Mouse (Mus musculus) liver, embryonic 12.5 days (tissue): ENCODE data around the gene Cygb. TPM values are rescaled to one million over a fixed set of nuclear protein-coding genes. Genes with fewer than 3 reads are reported as not detected.
"Not testable (repeated sequence)": the region's sequence is repeated elsewhere in the genome, so short reads cannot be mapped to it uniquely, and the experiment has no call there.

ENCODE experiments used
- ATAC-seq: fragments of 200-750 bp; cut with Nextera tagmentation; 2 replicates; pipeline ENCODE4 v1.8.0; 2017; ENCODE audit warnings: moderate number of reproducible peaks, mild to moderate bottlenecking, moderate library complexity
- H3K27ac ChIP-seq: fragments of 300-500 bp; sonication (generic); 2 replicates; pipeline ENCODE4 v1.5.1; 2016; ENCODE audit warnings: mild to moderate bottlenecking
- H3K27me3 ChIP-seq: fragments of 300-500 bp; sonication (generic); replicated peaks from 2 replicates; pipeline ENCODE4 v1.6.1; 2016; ENCODE audit warnings: mild to moderate bottlenecking, moderate library complexity
- H3K36me3 ChIP-seq: fragments of 300-500 bp; sonication (generic); 2 replicates; pipeline ENCODE4 v1.6.1; 2016; ENCODE audit warnings: mild to moderate bottlenecking, moderate library complexity
- H3K4me1 ChIP-seq: fragments of 300-500 bp; sonication (generic); 2 replicates; pipeline ENCODE4 v1.6.1; 2016
- H3K4me2 ChIP-seq: fragments of 300-500 bp; sonication (generic); 2 replicates; pipeline ENCODE4 v1.6.1; 2016; ENCODE audit warnings: mild to moderate bottlenecking, moderate library complexity
- H3K4me3 ChIP-seq: fragments of 300-500 bp; sonication (generic); 2 replicates; pipeline ENCODE4 v1.5.1; 2016; ENCODE audit warnings: mild to moderate bottlenecking, moderate library complexity
- H3K9ac ChIP-seq: fragments of 300-500 bp; sonication (generic); 2 replicates; pipeline ENCODE4 v1.6.1; 2016; ENCODE audit warnings: mild to moderate bottlenecking, moderate library complexity
- H3K9me3 ChIP-seq: fragments of 300-500 bp; sonication (generic); replicated peaks from 2 replicates; pipeline ENCODE4 v1.6.1; 2016; ENCODE audit warnings: mild to moderate bottlenecking, moderate library complexity
- WGBS: fragments of 180-500 bp; shearing (Covaris S2); methylation state at CpG from one replicate; pipeline ENCODE4 v1.1.7; 2016; ENCODE audit not compliant: insufficient replicate concordance; 5-methylcytosine and 5-hydroxymethylcytosine counted together
- polyA plus RNA-seq: library from polyadenylated mRNA; unstranded; fragments of >200 nt; fragmentation: Nextera tagmentation; extraction: Ambion mirVana; gene quantifications from 2 replicates; pipeline ENCODE4 v1.2.1, GENCODE M21; 2016

The Cygb gene
- polyA plus RNA-seq, 1 experiment from 2014 or later: 0.83 TPM

- peaks cover 100% of the 10 kb centered on the region for H3K4me1 ChIP-seq
- peak overlapping the region; percentile 65 for H3K9ac ChIP-seq
- H3K4me2 ChIP-seq: peak overlapping the region; percentile 88
Observed at GRCm38 (mm10) chr11:116616438-116617118, 37.5 kb downstream of the Cygb start.

GRCm38 (mm10) chr11:116615735-116616437, 38.2 kb downstream of the Cygb start:
- Histone ChIP-seq H3K4me3 (peak overlapping the region; percentile 54), H3K27me3 (no peaks in the 10 kb centered on the region), H3K9me3 (no peaks in the 10 kb centered on the region), H3K36me3 (no peaks in the 10 kb centered on the region), H3K9ac (peak overlapping the region; percentile 65), H3K27ac (peak overlapping the region; percentile 93), H3K4me2 (peak overlapping the region; percentile 88), H3K4me1 (peaks cover 95% of the 10 kb centered on the region)
- peak; percentile 75 for ATAC-seq
- whole genome bisulfite sequencing: 7% methylated on average over 15 of the region's 15 CpGs

More at GRCm38 (mm10) chr11:116616438-116617118, 37.5 kb downstream of the Cygb start:
- Histone ChIP-seq H3K27ac (peak overlapping the region; percentile 93), H3K36me3 (no peaks in the 10 kb centered on the region), H3K4me3 (peak overlapping the region; percentile 54), H3K9me3 (no peaks in the 10 kb centered on the region), H3K27me3 (no peaks in the 10 kb centered on the region)
- 40% methylated on average over 10 of the region's 10 CpGs for WGBS
- ATAC-seq: no peak

GRCm38 (mm10) chr11:116613234-116613633, 40.9 kb downstream of the Cygb start:
- ATAC-seq: no peak
- WGBS: 90% methylated on average over 6 of the region's 6 CpGs
- peak overlapping the region; percentile 31 for H3K9ac ChIP-seq
- H3K9me3 ChIP-seq: no peaks in the 10 kb centered on the region
- H3K4me2 ChIP-seq: peak overlapping the region; percentile 30; the same call in 1 of the 2 replicates
- peak overlapping the region; percentile 70 for H3K27ac ChIP-seq
- H3K36me3 ChIP-seq: peaks cover 22% of the 10 kb centered on the region
- H3K27me3 ChIP-seq: no peaks in the 10 kb centered on the region
- H3K4me3 ChIP-seq: no peak overlapping the region
- peaks cover 87% of the 10 kb centered on the region for H3K4me1 ChIP-seq

- Histone ChIP-seq H3K4me1 (peaks cover 80% of the 10 kb centered on the region), H3K4me2 (peak overlapping the region; percentile 30; the same call in 1 of the 2 replicates), H3K36me3 (peaks cover 29% of the 10 kb centered on the region), H3K27me3 (no peaks in the 10 kb centered on the region), H3K27ac (peak overlapping the region; percentile 70), H3K9ac (peak overlapping the region; percentile 31), H3K4me3 (no peak overlapping the region), H3K9me3 (no peaks in the 10 kb centered on the region)
- WGBS: 84% methylated on average over 1 of the region's 1 CpGs
- ATAC-seq: peak; percentile 60
Observed at GRCm38 (mm10) chr11:116612554-116612953, 41.6 kb downstream of the Cygb start.

- Histone ChIP-seq H3K9ac (no peak overlapping the region), H3K27me3 (no peaks in the 10 kb centered on the region), H3K4me3 (no peak overlapping the region), H3K9me3 (no peaks in the 10 kb centered on the region), H3K36me3 (peaks cover 35% of the 10 kb centered on the region), H3K27ac (peak overlapping the region; percentile 43; the same call in 1 of the 2 replicates), H3K4me2 (no peak overlapping the region), H3K4me1 (peaks cover 78% of the 10 kb centered on the region)
- ATAC-seq: no peak
- 78% methylated on average over 9 of the region's 9 CpGs for WGBS
Observed at GRCm38 (mm10) chr11:116611883-116612282, 42.2 kb downstream of the Cygb start.

GRCm38 (mm10) chr11:116611168-116611567, 42.9 kb downstream of the Cygb start:
- Histone ChIP-seq H3K36me3 (peaks cover 43% of the 10 kb centered on the region), H3K4me1 (peaks cover 72% of the 10 kb centered on the region)
- not testable (repeated sequence) for H3K27me3 ChIP-seq, H3K27ac ChIP-seq, H3K9me3 ChIP-seq, H3K9ac ChIP-seq, ATAC-seq, H3K4me3 ChIP-seq, H3K4me2 ChIP-seq
- 67% methylated on average over 9 of the region's 9 CpGs for WGBS

GRCm38 (mm10) chr11:116609965-116610630, 44.0 kb downstream of the Cygb start:
- no peak for ATAC-seq
- H3K27me3 ChIP-seq: no peaks in the 10 kb centered on the region
- WGBS: 85% methylated on average over 15 of the region's 15 CpGs
- peaks cover 61% of the 10 kb centered on the region for H3K4me1 ChIP-seq
- H3K9me3 ChIP-seq: no peaks in the 10 kb centered on the region
- peaks cover 53% of the 10 kb centered on the region for H3K36me3 ChIP-seq
- no peak overlapping the region for H3K9ac ChIP-seq
- H3K27ac ChIP-seq: no peak overlapping the region
- H3K4me2 ChIP-seq: no peak overlapping the region
- no peak overlapping the region for H3K4me3 ChIP-seq

- Histone ChIP-seq H3K27ac (no peak overlapping the region), H3K4me2 (no peak overlapping the region), H3K27me3 (no peaks in the 10 kb centered on the region), H3K4me3 (no peak overlapping the region), H3K9ac (no peak overlapping the region), H3K36me3 (peaks cover 77% of the 10 kb centered on the region), H3K4me1 (peaks cover 37% of the 10 kb centered on the region), H3K9me3 (no peaks in the 10 kb centered on the region)
- 77% methylated on average over 3 of the region's 3 CpGs for WGBS
- no peak for ATAC-seq
Observed at GRCm38 (mm10) chr11:116607717-116608116, 46.4 kb downstream of the Cygb start.

- Histone ChIP-seq H3K4me3 (no peak overlapping the region), H3K27ac (no peak overlapping the region), H3K4me2 (no peak overlapping the region), H3K36me3 (peaks cover 99% of the 10 kb centered on the region), H3K27me3 (no peaks in the 10 kb centered on the region), H3K4me1 (peaks cover 10% of the 10 kb centered on the region), H3K9ac (no peak overlapping the region), H3K9me3 (no peaks in the 10 kb centered on the region)
- 85% methylated on average over 12 of the region's 12 CpGs for whole genome bisulfite sequencing
- no peak for ATAC-seq
Observed at GRCm38 (mm10) chr11:116604097-116604496, 50.0 kb downstream of the Cygb start.

GRCm38 (mm10) chr11:116603339-116603738, 50.8 kb downstream of the Cygb start:
- H3K27ac ChIP-seq: no peak overlapping the region
- H3K4me3 ChIP-seq: no peak overlapping the region
- peaks cover 6% of the 10 kb centered on the region; the same call in 1 of the 2 replicates for H3K4me1 ChIP-seq
- 85% methylated on average over 10 of the region's 10 CpGs for WGBS
- no peak overlapping the region for H3K9ac ChIP-seq
- no peak overlapping the region for H3K4me2 ChIP-seq
- no peaks in the 10 kb centered on the region for H3K9me3 ChIP-seq
- ATAC-seq: peak; percentile 17; the same call in 1 of the 2 replicates
- H3K27me3 ChIP-seq: no peaks in the 10 kb centered on the region
- peaks cover 99% of the 10 kb centered on the region for H3K36me3 ChIP-seq

GRCm38 (mm10) chr11:116602043-116602442, 52.1 kb downstream of the Cygb start:
- Histone ChIP-seq H3K4me1 (peaks cover 2% of the 10 kb centered on the region; the same call in 1 of the 2 replicates), H3K9me3 (no peaks in the 10 kb centered on the region), H3K4me2 (no peak overlapping the region), H3K36me3 (peaks cover 97% of the 10 kb centered on the region), H3K9ac (no peak overlapping the region), H3K27me3 (0 out of 2 replicates have a peak, but pooled peaks cover 5% of the 10 kb centered on the region), H3K27ac (no peak overlapping the region), H3K4me3 (no peak overlapping the region)
- 86% methylated on average over 8 of the region's 8 CpGs for WGBS
- no peak for ATAC-seq

GRCm38 (mm10) chr11:116601166-116601565, 52.9 kb downstream of the Cygb start:
- Histone ChIP-seq H3K4me3 (no peak overlapping the region), H3K27ac (no peak overlapping the region), H3K9ac (no peak overlapping the region), H3K27me3 (0 out of 2 replicates have a peak, but pooled peaks cover 12% of the 10 kb centered on the region), H3K9me3 (no peaks in the 10 kb centered on the region), H3K4me2 (no peak overlapping the region), H3K4me1 (no peaks in the 10 kb centered on the region), H3K36me3 (peaks cover 95% of the 10 kb centered on the region)
- no peak for ATAC-seq
- WGBS: 92% methylated on average over 8 of the region's 8 CpGs
